Mouse (Mus musculus): ENCODE measurements around the gene Iscu.
"Not testable (repeated sequence)": the region's sequence is repeated elsewhere in the genome, so short reads cannot be mapped to it uniquely, and the experiment has no call there.

Gene Iscu

DNA sequence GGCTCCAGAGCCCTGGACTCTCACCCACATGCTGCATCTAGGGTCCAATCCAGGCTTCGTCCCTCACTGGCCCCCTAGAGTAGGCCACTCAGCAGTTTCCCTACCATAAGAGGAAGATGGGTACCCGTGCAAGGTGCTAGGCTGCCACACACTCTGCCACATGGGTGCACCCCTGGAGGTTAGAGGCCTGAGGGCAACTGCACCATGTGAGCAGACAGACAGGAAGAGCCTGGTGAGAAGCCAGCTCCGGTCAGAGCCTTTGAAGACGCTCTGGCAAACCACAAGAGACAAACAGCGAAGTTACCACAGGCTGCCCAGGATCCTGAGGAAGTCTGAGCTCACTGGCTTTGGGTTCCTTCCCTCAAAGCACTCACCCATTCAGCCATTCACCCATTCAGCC lies 14.4 kb downstream of the Iscu start:
- DNase-seq (ENCODE audit: low spot score) = no peak

DNA sequence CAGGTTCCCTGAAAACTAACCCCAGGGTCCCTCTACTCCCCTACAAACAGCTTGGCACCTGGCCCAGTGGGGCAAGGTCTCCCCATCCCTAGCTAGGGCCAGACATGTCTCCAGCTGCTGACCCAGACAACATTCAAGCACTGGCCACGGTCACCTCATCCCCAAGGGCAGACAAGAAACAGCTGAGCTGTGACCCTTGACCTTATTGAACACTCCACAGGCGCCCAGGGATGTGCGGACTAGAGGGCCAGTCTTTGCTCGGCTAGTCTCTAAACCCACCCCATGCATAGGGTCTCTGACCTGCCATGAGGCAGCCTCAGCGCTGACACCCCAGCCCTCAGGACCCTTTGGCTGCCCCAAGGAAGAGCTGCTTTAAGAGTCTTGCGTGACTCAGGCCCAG lies 16.1 kb downstream of the Iscu start:
- DNase-seq (ENCODE audit: low spot score) = no peak

DNA sequence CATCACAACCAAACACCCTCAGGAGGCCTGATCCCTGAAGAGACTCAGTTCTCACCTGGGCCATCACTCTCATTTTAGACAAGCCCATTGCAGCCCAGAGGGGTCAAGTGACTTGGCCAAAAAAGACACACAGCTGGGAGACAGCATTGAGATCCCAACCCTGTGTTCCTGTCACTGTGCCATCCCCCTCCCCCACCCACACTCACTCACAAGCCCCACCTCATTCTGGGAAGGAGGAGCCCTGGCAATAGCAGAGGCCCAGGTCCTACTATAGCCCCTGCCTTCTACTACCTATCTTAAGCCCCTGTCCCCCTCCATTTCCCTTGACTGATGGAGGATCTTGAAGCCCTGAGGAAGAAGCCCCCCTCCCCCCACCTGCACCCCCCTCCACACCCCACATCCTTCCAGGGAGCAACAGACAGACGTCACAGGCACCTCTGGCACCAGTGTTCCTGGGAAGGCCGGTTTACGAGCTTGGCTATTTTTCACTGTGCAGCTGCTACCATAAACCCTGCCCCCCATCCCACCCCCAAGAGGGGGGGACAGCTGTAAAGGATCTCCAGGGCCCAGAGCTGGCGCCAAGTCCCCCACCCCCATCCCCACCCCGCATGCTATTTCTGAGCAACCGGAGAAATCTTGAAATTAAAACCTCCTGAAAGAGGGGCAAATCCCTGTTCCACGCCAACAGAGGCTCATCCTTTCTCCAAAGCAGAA lies 16.7 kb downstream of the Iscu start:
- DNase-seq (ENCODE audit: low spot score) = no peak

DNA sequence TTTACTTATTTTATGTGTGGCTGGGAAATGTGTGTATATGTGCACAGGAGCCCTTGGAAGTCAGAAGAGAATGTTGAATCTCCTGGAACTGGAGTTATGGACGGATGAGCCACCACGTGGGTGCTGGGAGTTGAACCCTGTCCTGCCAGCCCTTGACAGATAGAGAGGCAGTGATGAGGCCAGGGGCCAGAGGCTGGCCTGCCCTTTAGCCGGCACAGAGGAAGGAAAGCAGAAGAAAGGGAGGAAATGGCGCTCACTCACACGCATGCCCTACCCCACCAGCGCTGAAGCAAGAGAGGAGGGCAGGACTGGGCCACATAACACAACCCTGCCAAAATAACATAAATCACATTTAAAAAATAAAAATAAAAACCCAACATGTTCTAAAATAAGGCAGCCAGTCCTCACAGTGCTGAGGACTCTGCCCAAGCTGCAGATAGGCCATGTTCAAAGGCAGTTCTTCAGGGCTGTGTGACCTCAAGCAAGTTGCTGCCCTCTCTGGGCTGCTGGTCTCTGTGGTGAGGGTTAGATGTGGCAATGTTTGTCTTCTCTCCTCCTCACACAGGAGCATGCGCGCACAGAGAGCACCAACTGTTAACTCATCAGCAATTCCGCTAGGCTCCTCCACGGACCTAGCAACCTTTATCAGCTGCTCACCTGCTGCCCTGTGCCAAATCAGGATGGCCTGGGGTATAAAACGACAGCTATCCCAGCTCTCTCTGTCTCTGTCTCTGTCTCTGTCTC lies 18.1 kb downstream of the Iscu start:
- DNase-seq (ENCODE audit: low spot score) = no peak

DNA sequence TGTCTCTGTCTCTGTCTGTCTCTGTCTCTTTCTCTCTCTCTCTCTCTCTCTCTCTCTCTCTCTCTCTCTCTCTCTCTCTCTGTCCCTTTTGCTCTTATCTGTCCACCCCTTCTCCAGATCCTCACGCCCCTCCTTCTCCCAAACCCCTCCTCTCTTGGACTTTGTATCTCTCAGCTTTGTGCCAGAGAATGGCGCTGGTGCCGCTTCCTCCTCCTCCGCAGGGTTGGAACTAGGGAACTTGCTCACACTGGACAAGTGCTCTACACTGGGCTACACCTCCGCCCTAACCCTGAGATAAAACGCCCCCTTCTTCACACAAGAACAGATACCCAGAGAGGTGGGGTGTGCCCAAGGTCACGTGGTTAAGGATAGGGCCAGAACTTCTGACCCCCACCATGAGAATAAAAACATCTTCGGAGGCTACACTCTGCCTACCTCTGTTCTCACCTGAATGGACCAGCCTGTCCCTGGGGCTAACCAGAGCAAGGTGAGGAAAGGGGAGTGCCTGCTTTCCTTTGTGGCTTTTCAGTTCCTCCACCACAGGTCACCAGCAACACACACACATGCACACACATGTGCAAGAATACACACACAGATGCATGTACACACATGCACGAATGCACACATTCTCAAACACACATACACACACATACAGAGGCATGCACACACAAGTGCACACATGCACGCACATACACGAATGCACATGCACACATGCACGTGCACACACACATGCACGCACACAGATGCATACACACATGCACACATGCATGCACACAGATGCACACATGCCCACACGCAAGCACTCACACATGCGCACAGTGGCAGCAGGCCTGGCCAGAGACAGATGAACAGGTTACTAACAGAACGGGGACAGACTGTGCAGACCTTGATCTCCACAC lies 18.9 kb downstream of the Iscu start:
- no peak for DNase-seq (ENCODE audit: low spot score)

DNA sequence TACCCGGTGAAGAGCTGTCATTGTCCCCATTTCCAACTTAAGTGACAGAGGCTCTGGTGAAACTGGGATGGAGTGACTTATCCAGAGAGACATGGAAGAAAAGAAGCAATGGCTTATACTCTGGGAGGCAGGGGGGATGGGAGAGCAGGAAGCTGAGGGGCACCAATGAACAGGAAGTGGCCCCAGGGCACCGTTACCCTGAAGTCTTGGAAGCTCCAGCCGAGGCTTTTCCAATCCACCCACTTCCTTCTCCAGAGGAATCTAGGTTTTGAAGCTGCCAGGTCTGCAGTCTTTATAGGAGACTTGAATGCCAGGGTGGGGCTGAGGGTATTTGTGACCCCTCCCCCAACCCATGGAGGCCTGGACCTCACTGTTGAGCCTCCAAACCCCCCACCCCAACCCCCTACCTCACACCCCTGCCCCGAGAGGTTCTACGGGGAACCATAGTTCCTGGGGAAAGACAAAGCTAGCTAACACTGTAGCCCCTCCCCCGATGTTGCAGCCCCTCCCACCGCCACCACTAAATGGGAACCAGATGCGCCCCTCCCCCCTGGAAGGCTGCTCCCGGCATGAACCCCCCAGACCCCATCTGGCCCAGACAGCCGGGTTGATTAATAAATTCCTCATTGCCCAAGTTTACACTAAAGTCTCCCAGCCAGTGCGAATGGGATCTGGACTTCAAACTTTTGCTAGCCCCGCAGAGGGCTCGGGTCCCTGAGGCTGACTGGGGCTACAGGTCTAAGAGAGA lies 24.0 kb downstream of the Iscu start:
- DNase-seq (ENCODE audit: low spot score) = no peak

DNA sequence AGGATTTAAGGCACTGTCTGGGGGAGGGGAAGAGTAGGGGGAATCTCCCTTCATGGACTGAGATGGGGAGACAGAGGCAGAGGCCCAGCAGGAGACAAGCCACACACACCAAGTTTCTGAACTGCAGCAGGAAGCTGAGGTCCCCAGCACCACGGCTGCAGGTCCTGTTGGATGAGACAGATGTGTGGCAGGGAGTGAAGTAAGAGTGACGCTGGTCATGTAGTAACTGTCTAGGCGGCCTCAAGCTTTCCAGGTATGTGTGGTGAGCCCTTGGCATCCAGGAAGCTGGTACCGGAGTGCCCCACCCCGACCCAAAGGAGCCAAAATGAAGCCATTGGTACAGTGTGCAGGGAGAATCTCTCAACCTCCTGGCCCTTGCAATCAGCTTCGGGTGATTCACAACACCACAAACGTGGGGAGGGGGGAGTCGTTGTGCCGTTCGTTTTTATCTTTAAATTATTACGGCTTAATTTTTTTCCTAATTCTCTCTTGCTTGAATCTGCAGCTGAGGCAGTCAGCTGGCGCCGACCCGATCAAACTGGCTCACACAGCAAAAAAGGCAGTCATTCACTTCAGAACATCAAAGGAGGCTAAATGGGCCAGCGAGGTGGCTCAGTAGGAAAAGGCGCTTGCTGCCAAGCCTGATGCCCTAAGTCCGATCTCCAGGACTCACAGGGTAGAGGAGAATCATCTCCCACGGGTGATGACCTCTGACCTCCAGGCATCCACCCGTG lies 24.8 kb downstream of the Iscu start:
- DNase-seq (ENCODE audit: low spot score) = no peak

DNA sequence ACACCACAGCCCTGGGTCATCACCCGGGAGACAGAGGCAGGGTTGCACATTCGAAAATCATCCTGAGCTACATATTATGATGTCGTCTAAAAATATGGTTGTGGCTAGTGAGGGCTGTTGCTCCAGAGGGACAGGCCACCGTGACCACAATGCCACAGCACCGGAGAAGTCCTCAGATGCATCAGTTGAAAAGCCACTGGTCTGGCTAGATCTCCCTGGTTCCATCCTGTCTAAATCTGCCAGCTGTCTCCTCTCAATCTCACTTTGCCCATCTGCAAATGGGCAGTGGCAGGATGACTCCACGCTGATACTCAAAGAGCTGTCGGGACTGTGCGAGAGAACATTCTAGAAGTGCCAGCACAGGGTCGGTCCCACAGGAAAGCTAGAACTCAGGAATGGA lies 26.0 kb downstream of the Iscu start:
- DNase-seq (ENCODE audit: low spot score) = no peak

DNA sequence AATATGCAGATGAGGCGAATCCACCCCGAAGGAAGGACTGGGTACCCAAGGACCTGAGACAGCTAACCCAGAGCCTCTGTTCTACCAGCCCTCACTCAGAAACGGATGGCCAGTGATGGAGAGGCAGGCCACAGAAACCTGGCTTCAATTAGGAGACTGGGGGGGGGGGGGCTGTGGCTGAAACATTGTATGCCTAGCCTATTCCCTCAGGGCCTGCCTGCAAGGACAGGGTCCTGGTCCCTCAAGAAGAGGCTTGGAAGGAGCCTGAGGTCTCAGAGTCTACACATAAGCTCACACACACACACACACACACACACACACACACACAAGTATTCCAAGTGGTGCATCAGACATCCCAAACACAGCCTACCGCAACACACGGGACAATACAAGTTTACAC lies 27.1 kb downstream of the Iscu start:
- DNase-seq (ENCODE audit: low spot score) = no peak

DNA sequence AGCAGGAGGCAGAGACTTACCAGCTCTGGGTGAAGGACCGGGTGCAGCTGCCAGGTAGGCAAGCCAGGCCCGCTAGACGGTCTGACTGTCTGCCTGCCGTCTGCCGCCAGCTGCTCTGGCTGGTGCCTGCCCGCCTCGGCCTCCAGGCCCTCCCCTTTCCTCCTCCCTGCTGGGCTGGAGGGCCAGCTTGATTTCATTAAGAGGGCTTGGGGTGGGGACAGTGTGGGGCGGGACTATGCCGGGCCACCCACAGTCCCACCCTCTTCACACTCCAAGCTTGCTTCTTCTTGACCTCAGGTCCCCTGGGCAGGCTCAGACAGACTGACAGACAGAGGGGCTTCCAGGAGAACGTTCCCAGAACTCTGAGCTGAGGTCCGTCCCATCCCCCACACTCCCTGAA lies 27.7 kb downstream of the Iscu start, which contains the start of gene Tmem119:
Gene Tmem119, minus strand, starts transcription at position 237 of the 400 bp plus-strand sequence.
- peak; percentile 67 for DNase-seq (ENCODE audit: low spot score)

DNA sequence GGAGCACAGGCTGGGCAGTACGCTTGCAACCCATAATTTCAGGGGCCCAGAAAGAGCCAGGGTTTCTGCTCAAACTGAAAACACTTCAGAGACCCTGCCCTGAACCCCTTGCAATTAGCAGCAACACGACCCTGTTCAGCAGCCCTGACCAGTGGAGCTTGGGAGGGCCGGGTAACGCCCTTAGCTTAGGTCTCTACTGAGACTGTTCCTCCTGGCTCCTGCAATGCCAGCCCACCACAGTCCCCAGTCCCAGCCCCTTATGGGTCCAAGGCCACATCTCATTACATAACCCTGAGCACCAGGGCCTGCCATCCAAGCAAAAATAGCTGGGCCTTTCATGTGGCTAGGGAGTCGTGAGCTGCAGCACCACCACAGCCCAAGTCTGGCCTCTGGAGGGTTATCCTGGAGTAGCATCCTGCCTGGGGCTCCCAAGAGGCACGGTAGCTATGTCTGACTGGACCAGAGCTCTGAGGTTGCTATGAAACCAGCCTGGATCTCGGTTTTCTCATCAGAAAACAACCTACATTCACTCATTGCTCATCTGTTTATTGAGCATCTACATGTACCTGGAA lies 31.9 kb downstream of the Iscu start:
- no peak for DNase-seq (ENCODE audit: low spot score)

DNA sequence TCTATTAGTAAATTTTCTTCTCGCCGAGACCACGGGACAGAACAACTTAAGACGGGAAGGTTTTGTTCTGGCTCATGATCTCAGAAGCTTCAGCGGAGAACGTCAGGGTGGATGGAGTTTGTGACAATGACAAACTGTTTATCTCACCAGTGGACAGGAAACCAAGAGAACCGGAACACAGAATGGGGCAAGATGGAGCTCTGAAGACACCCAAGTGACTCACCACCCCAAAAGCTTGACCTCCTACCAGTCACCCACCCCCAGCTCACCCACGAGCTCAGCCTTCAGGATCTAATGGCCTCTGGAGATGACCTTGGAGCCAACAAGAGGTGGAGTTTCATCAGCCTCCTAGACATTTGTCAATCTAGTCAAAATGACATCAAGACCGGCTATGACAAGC lies 32.8 kb downstream of the Iscu start:
- no peak for DNase-seq (ENCODE audit: low spot score)

DNA sequence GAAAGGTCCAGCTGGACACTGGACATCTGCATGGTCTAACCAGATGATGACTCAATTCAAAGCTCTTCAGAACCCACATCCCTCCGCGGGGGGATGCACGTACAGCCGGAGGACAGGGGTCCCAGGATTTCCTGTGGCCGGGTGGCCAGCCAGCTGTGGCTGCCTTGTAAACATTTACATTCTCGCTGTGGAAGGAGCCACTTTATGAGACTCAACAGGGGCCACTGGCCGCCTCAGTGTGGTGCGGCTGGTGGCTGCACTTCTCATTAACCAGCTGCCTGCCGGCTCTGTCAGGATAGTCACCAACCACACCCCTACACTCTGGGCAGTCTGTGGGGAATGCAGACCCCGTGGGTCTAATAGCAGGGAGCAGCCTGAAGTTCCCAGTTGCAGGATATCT lies 33.9 kb downstream of the Iscu start:
- no peak for DNase-seq (ENCODE audit: low spot score)

DNA sequence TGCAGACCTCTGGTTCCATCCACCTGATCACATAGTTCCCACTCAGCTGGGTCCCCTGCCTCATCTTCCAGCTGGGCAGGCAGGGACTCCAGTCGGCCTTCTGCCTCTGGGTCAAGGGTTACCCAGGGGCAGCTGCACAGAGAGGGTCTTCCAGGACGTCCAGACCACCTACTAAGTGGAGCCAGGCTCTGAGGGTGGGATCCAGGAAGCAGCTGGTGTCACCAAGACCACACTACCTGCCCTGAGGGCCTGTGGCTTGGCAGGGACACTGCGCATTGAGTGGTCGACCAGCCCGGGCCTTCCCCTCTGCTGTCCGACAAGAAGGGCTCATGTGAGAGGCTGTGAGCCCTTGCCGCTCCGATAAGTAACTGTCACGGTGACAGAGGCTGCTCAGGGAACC lies 35.2 kb downstream of the Iscu start:
- DNase-seq (ENCODE audit: low spot score) = no peak

DNA sequence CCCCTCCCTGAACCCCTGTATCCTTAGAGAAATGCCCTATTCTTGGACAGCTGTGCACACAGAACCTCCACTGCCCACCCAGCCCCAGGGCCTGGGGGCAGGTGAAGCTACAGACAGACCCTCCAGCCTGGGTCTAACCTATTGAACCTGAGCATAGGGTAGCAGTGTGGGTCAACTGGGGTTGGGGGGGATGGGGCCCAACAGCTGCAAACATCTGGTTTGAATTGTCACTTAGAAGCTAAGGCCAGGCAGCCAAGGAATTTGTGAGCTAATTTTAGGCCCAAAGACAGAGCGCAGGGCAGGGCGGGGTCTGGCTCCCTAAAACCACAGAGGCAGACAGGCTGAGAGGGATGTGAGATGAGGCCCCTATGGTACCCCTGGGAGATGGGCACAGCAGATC lies 35.6 kb downstream of the Iscu start:
- peak; percentile 41 for DNase-seq (ENCODE audit: low spot score)

DNA sequence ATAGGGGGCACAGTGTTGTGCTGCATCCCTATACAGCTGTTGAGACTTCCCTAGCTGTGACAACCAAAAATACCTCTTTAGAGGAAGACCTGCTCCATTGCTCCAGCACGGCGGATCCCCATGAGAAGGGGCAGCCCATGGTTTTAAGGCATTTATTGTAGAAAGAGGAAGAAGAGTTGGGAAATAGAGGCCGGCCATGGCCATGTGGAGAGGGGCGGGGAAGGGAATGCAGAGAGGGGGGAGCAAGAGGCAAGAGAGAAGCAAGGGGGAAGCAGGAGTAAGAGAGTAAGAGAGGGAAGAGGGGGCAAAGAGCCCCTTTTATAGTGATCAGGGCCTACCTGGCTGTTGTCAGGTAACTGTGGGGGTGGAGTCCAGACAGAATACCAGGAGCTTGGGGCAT lies 37.6 kb downstream of the Iscu start:
- DNase-seq (ENCODE audit: low spot score) = no peak

DNA sequence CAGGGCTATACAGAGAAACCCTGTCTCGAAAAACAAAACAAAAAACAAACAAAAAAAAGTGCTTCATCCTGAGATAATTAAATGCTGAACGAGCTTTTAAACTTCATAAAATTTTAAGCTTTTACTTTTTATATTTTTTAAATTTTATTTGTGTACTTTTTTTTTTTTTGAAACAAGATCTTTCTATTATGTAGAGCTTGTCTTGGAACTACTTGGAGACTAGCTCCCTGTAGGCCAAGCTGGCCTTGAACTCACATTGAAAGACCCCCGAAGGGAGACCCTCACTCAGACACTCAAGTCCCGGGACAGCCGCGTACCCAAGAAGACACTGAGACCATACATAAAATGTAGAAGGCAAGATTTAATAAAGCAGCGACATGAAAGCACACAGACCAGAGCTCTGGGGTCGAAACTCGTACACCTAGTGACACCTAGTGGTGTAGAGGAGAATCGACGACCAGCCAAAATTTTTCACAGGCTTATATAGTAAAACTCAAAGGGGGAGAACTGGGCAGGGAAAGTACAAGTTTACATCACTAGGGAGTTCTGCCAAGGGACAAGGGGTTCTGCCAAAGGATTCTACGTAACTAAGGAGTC lies 39.4 kb downstream of the Iscu start:
- not testable (repeated sequence) for DNase-seq (ENCODE audit: low spot score)

DNA sequence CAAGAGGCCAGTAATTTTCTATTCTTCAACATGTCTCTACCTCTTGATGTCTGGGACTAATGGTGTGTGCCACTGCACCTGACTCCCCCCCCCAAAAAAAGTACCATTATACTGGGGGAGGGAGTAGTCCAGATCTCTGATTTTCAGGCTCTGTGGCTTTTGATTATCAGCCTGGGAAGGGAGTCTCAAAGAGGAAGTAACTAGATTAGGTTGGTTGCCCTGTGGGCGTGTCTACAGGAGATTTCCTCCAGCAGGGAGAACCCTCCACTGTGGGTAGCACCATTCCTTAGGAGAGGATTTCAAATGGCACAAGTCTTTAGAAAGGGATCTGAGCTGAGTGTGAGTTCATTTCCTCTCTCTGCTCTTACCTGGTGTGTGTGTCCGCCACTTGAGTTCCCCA lies 40.1 kb downstream of the Iscu start:
- DNase-seq (ENCODE audit: low spot score) = no peak

DNA sequence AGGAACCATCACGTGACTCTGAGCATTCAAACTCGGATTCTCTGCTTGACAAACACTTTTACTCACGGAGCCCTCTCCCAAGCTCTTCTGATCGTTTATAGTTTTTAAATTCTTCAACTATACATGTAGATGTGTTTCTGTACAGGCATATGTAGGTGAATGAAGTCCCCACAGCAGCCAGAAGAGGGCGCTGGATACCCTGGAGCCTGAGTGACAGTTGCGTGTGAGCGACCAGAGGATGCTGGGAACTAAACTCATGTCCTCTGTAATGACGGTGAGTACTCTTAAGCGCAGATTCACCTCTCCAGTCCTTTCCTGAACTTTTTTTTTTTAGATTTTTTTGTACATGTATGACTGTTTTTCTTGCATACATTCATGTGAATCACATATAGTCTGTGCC lies 41.1 kb downstream of the Iscu start:
- no peak for DNase-seq (ENCODE audit: low spot score)

All from adipocyte (in vitro differentiated cells).